Mouse (Mus musculus) urinary bladder, postnatal 25 days (tissue): ENCODE measurements around the gene Eif1b.
"Not testable (repeated sequence)": the region's sequence is repeated elsewhere in the genome, so short reads cannot be mapped to it uniquely, and the experiment has no call there.

Experiments
- DNase-seq: peaks from one replicate; pipeline ENCODE4 v3.0.0; 2022; ENCODE audit warnings: low spot score

Eif1b gene

DNA sequence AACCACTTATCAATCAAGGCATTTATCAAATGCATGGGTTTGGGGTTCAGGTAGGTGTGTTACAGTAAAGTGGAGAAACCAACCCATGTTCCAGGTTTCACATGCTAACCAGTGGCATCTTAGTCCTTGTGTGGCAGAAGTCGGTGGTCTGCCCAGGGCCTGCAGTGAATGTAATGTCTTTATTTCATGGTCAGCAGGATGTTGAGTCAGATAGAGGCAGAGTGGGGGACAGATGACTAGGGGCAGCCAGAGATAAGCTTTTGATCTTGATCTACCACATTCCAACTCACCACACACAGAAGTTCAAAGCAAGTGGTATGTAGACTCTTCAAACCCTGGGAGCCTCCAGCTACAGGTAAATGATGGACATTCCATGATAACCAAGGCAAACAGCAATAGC, 29.1 kb downstream of the Eif1b start:
- DNase-seq, result no peak

DNA sequence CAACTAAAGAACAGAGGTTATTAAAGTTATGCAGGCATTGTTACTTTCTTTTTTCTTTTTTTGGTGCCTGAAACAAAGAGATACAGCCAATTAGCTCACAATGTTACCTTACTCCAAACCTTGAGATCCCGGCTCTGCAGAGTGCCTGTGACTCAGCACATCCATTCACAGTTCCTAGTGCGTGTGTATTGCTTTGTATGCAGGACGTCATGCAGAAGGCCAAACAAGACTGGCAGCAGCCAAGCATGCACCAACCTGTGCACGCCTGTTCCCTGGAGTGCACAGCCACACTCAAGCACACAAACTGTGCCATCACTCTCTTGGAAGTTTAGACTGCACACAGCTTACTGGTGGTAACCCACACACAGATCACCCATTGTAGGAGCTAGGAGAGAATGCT, 35.2 kb downstream of the Eif1b start:
- DNase-seq, result no peak

DNA sequence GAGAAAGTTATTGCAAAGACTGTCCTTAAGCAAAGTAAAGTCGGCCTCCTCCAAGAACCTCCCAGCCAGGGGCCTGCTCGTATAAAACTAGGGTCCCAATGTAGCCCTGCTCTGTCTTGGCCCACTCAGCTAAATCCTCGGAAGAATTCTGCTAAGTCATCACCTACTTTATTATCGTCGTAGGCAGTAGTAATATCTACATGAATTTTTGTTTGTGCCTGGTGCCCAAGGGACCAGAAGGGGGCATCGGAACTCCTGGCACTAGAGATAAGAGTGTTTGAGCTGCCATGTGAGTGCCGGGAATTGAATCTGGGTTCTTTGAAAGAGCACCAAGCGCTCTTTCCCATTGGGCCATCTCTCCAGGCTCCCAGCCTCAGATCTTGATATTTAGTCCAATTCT, 35.9 kb downstream of the Eif1b start:
- DNase-seq, result no peak

DNA sequence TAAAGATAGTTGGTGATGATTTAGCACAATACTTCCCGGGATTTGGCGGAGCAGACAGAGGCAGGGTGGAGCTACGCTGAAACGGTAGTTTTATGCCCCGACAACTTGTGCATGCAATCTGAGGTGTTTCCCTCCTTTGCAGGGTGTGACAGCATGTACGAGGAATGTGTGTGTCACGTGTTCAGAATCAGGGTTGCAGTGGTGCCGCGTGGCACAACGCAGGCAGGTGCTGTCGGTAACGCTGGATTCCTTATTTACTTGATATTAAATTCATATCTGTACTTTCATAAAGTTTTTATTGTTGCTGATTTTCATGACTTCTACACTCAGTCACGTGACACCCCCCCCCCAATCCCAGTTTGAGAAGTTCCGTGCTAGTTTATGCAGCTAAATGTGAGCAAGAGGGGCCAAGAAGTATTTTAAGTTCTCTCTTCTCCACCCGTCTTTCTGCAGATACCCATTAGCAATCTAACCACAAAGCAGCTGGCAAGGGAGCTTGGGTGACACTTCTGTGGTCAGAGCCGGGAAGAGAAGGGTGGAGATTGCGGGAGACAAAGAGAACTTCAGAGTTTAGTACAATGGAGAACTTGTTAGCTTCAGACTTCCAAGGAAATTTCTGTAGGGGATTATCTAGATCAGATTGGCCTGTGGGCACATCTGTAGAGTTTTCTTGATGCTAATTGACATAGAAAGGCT, 36.9 kb downstream of the Eif1b start:
- no peak for DNase-seq

DNA sequence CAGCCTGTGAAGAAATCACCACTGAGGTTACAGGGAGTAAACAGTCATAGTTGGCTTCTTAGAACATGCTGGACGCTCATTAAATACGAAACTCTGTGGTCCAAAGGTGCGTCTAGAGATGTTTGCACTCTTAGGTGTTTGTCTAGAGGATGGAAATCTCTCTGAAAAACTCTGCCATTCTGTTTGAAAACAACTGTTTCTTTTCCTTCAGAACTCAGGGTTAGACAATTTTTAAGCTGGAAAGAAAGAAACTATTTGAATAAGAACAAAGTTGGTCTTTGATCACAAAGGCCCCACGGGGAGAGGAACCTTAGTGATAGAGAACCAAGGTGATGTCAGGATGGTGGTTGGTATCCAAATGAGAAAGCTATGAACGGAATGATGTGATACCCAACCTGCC, 38.4 kb downstream of the Eif1b start:
- DNase-seq, result no peak

DNA sequence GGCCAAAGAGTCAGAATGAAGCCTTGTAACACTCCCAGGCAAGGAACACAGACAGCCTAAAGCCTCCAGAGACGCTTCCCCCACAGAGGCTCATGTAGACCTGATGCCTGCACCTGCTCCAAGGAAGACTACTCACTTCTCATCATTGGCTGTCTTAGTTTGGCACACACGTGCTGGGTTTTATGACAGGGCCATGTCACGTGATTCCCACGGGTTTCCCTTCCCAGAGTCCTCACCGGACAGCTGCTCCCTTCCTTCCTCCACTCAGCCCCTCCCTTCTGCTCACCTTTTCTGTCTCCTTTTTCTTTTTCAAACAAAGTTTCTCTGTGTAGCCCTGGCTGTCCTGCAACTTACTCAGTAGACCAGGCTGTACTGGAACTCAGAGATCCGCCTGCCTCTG, 40.0 kb downstream of the Eif1b start:
- DNase-seq, result no peak

DNA sequence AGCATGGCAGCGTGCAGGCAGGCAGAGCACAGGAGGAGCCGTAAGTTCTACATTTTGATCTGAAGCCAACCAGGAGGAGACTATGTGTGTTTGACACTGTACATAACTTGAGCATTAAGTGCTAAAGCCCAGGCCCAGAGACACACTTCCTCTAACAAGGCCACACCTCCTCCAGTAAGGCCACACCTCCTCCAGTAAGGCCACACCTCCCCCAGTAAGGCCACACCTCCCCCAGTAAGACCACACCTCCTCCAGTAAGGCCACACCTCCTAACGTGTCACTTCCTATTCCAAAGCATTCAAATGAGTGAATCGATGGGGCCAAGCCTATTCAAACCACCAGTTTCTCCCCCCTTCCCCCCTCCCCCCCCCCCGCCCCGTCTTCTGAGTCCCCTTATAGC, 40.7 kb downstream of the Eif1b start:
- DNase-seq, result no peak

DNA sequence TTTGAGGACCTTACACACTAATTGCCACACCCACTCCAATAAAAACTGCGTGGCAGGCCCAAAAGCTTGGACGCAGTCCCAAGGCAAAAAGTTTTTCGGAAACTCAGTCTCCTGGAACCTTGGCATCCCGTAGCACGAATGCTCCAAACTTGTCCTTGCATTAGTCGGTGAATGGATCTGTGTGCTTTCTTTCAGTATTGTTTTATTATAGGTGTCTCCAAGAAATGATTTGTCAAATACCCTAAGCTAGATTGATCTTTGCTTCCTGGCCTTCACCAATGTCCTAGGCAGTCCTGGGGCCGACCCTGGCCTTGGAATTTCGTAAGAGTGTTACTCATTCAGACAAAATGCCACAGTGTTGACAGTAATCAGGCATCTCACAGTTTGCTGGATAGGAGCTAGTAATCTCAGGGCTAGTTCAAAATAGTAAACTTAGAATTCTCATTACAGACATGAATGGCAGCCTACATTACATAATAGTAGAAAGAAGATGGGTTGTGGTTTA, 41.5 kb downstream of the Eif1b start:
- DNase-seq, result not testable (repeated sequence)

DNA sequence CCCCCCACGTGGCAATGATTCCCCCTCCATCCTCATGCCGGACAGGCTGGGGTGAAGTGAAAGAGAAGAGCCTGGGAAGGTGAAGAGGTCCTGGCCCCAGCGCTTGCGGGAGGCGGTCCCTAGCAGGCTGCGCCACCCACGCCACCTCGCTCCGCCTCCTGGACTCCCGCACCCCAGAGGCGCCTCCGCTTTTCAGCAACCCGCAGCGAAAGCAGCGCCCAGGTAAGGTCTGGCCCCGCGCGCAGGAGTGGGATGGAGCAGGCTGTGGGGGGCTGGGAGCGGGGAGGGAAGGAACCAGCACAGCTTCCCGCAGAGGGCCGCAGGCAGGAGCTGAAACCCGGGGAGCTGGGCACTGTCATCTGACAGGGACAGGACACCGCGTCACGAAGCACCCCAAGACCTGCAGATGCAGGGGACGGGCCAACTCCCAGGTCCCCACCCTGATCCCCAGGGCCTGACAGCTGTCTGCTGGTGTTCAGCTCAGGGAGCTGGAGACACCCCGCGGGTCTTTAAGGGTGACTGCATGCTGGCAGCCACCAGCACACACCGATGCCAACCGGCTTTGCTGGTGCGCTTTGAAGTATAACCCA, 47.7 kb downstream of the Eif1b start, which contains the start of gene Entpd3:
Gene Entpd3, plus strand, starts transcription at position 157 of the 590 bp plus-strand sequence.
- no peak for DNase-seq

DNA sequence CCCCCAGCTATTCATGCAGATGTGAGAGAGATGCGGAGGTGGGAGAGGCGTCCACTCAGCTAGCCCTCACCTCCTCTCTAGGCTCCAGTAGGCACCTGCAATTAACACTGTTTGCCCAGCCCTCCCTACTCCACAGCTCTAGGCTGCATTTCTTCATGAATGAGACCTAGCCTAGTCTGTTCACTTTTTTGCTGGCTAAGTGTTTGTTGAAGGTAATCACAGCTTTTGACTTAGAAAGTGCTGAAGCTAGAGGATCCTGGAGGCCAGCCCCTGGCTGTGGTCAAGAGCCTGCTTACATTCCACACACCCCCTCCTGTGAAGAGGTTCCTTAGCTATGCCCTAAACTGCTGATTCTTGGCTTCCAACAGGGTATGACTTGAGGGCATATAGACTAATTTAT, 49.4 kb downstream of the Eif1b start:
- DNase-seq, result no peak

DNA sequence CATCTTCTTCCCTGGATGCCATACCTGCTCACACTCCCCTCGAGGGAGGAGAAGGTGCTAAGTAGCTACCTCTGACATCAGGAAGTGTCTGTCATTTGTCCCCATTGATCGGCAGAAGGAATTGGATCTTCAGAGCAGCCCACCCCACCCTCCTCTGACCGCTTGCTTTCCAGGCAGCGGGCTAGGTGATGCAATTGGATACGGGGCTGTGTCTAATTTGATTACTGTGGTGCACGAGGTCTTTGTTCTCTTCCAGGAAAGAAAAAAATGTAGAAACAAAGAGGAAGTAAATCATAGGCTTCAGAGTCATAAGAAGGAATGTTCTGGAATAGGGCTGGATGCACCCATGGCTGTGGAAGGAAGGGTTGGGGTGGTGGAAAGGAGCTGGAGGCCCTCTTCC, 50.2 kb downstream of the Eif1b start:
- DNase-seq, result no peak
